Mouse (Mus musculus) urinary bladder, postnatal 36 days (tissue): Measurements from ENCODE around the gene Klk12.

Experiments
- DNase-seq, 2 experiments: peaks; one replicate each; pipeline ENCODE4 v3.0.0; 2022; ENCODE audit warnings: low spot score in 2 of 2, mixed read lengths in 1 of 2

The Klk12 gene

GRCm38 (mm10) chr7:43796355-43796754 is 27.7 kb downstream of the Klk12 start:
- DNase-seq, result no peak

- DNase-seq, result peak in 1 of 2 experiments; percentile 32
These were observed 28.7 kb downstream of the Klk12 start, which contains the start of gene Klk8 for GRCm38 (mm10) chr7:43797333-43797769. Gene Klk8, plus strand, starts transcription at chr7:43797577.

GRCm38 (mm10) chr7:43797844-43798462 is 29.3 kb downstream of the Klk12 start:
- DNase-seq, result no peak

GRCm38 (mm10) chr7:43799876-43800275 is 31.2 kb downstream of the Klk12 start:
- no peak for DNase-seq

- DNase-seq, result no peak
These were observed 42.3 kb downstream of the Klk12 start, which contains the start of gene Klk7 for GRCm38 (mm10) chr7:43810994-43811393. Gene Klk7, plus strand, starts transcription at chr7:43811294.

- no peak for DNase-seq
These were observed 46.5 kb downstream of the Klk12 start for GRCm38 (mm10) chr7:43815211-43815610.

- DNase-seq, result no peak
These were observed 48.0 kb downstream of the Klk12 start for GRCm38 (mm10) chr7:43816746-43817145.

GRCm38 (mm10) chr7:43821581-43821980 is 52.9 kb downstream of the Klk12 start:
- no peak for DNase-seq
